Mouse (Mus musculus) liver, embryonic 11.5 days (tissue): Measurements from ENCODE around the gene Taf9b. TPM values are rescaled to one million over a fixed set of nuclear protein-coding genes. Genes with fewer than 3 reads are reported as not detected.
A peak's percentile ranks its signal among the peaks of the same experiment; 100 is the strongest.

Experiments
- ATAC-seq: fragments of 200-750 bp; cut with Nextera tagmentation; replicated peaks from 2 replicates; pipeline ENCODE4 v1.8.0; 2017; ENCODE audit warnings: moderate number of reproducible peaks, mild to moderate bottlenecking, moderate TSS enrichment, moderate library complexity; ENCODE audit not compliant: low FRiP score
- DNase-seq: peaks from one replicate; pipeline ENCODE4 v3.0.0-alpha.2; 2017; ENCODE audit warnings: low spot score
- H3K27ac ChIP-seq: fragments of 300-500 bp; sonication (generic); 2 replicates; pipeline ENCODE4 v1.5.1; 2014; ENCODE audit warnings: mild to moderate bottlenecking, low read depth, low read length, control low read depth
- H3K27me3 ChIP-seq: fragments of 300-500 bp; sonication (generic); replicated peaks from 2 replicates; pipeline ENCODE4 v1.6.1; 2014; ENCODE audit warnings: low read length, mixed read lengths; ENCODE audit not compliant: control insufficient read depth, insufficient read depth
- H3K36me3 ChIP-seq: fragments of 300-500 bp; sonication (generic); 2 replicates; pipeline ENCODE4 v1.6.1; 2014; ENCODE audit warnings: mild to moderate bottlenecking, low read length, moderate library complexity, mixed read lengths; ENCODE audit not compliant: control insufficient read depth, insufficient read depth
- H3K4me1 ChIP-seq: fragments of 300-500 bp; sonication (generic); replicated peaks from 2 replicates; pipeline ENCODE4 v1.6.1; 2014; ENCODE audit warnings: low read length, mixed read lengths; ENCODE audit not compliant: control insufficient read depth, insufficient read depth
- H3K4me2 ChIP-seq: fragments of 300-500 bp; sonication (generic); 2 replicates; pipeline ENCODE4 v1.6.1; 2014; ENCODE audit warnings: mild to moderate bottlenecking, control low read depth, moderate library complexity
- H3K4me3 ChIP-seq: fragments of 300-500 bp; sonication (generic); 2 replicates; pipeline ENCODE4 v1.5.1; 2014; ENCODE audit warnings: low read depth, low read length, control low read depth
- H3K9ac ChIP-seq: fragments of 300-500 bp; sonication (generic); 2 replicates; pipeline ENCODE4 v1.6.1; 2014; ENCODE audit warnings: low read depth, low read length, control low read depth
- H3K9me3 ChIP-seq: fragments of 300-500 bp; sonication (generic); 2 replicates; pipeline ENCODE4 v1.6.1; 2016; ENCODE audit warnings: low read length, inconsistent platforms, mixed read lengths; ENCODE audit not compliant: control insufficient read depth
- WGBS: fragments of 180-500 bp; shearing (Covaris S2); extraction: QIAGEN DNeasy Blood & Tissue Kit; methylation state at CpG from one replicate; pipeline ENCODE4 v1.1.7; 2014; 5-methylcytosine and 5-hydroxymethylcytosine counted together
- polyA plus RNA-seq: library from polyadenylated mRNA; unstranded; fragments of >200 nt; fragmentation: Nextera tagmentation; extraction: Ambion mirVana; gene quantifications from 2 replicates; pipeline ENCODE4 v1.2.1, GENCODE M21; 2014

Gene Taf9b
- polyA plus RNA-seq, 1 experiment from 2014 or later: 10.0 TPM

DNA sequence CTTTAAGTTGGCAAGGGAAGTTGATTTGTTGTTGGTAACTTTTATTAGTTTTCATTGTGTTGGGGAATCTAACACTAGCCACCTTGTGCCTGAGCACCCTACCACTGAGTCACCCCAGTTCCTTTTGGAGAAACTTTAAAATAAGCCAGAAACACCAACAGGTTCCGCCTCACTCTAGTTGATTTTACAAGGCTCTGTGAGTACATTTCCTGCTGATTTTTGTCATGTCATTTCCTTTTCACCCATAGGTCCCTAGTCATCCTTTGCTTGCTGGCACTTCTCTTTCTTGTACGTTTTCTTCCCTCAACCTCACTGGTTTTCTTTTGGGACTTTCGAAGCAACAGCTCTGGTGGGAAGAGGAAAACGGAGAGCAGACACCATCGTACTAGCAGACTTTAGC lies 31.6 kb downstream of the Taf9b start:
- Histone ChIP-seq H3K4me3 (peak overlapping the region; percentile 61), H3K27me3 (peaks cover 3% of the 10 kb centered on the region), H3K9ac (peak overlapping the region; percentile 76), H3K36me3 (peaks cover 4% of the 10 kb centered on the region; the same call in 1 of the 2 replicates), H3K4me2 (peak overlapping the region; percentile 68), H3K9me3 (no peaks in the 10 kb centered on the region), H3K27ac (peak overlapping the region; percentile 19; the same call in 1 of the 2 replicates), H3K4me1 (peaks cover 3% of the 10 kb centered on the region; the same call in 1 of the 2 replicates)
- DNase-seq: no peak
- WGBS: 42% methylated on average over 5 of the region's 5 CpGs
- no peak for ATAC-seq

DNA sequence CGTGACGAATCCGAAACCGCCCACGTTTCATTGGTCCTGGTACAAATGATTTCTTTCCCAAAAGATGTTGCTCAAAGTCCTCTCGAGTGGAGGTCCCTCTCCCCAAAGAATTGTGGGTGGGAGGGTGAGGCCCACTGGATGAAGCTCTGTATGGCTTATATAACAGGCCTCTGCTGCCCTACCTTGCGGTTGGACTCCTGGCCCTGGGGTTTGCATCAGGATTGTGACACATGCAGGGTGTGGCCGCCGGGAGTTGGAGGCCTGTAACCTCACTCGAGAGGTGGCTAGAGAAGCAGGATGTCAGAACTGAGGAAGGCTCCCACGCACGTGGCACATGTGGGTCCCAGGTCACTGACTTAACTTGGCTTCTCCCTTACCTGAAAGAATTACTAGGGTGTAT lies 33.2 kb downstream of the Taf9b start:
- H3K27me3 ChIP-seq: peaks cover 3% of the 10 kb centered on the region
- 18% methylated on average over 12 of the region's 12 CpGs for WGBS

DNA sequence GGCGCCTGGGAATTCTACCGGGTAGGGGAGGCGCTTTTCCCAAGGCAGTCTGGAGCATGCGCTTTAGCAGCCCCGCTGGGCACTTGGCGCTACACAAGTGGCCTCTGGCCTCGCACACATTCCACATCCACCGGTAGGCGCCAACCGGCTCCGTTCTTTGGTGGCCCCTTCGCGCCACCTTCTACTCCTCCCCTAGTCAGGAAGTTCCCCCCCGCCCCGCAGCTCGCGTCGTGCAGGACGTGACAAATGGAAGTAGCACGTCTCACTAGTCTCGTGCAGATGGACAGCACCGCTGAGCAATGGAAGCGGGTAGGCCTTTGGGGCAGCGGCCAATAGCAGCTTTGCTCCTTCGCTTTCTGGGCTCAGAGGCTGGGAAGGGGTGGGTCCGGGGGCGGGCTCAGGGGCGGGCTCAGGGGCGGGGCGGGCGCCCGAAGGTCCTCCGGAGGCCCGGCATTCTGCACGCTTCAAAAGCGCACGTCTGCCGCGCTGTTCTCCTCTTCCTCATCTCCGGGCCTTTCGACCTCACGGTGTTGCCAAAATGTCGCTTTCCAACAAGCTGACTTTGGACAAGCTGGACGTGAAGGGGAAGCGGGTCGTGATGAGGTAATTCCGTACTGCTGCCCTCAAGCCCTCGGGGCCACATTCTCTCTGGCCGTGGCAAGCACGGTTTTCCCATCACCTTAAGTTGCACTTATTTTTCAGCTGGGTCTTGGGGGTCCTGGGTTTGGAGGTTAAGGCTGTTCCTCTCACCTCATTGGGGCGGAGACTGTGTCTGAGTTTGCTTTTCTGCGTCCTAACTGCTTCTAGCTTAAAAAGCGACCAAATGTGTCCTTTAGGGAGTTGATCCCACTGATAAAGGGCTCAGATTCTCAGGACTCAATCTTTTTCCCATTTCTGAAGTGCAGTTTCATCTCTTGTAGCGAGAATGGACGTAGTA lies 34.0 kb downstream of the Taf9b start, which contains the start of gene Pgk1:
TSS of gene Pgk1 (plus strand) at position 388 of the 937 bp plus-strand sequence.
- DNase-seq (peak; percentile 91), ATAC-seq (peak; percentile 96)
- Histone ChIP-seq H3K36me3 (no peaks in the 10 kb centered on the region; the same call in 1 of the 2 replicates), H3K4me2 (peak within 1 kb of the TSS; percentile 68), H3K4me1 (peaks cover 3% of the 10 kb centered on the region; the same call in 1 of the 2 replicates), H3K4me3 (peak within 1 kb of the TSS; percentile 61), H3K9me3 (no peaks in the 10 kb centered on the region), H3K27me3 (peaks cover 3% of the 10 kb centered on the region), H3K9ac (peak within 1 kb of the TSS; percentile 76), H3K27ac (peak within 1 kb of the TSS; percentile 73)
- WGBS: 12% methylated on average over 54 of the region's 55 CpGs

More for the DNA sequence above, 33.2 kb downstream of the Taf9b start:
- ATAC-seq (peak; percentile 27; the same call in 1 of the 2 replicates), DNase-seq (peak; percentile 48)
- H3K36me3 ChIP-seq: peaks cover 2% of the 10 kb centered on the region; the same call in 1 of the 2 replicates
- H3K9ac ChIP-seq: peak overlapping the region; percentile 76
- H3K4me1 ChIP-seq: peaks cover 3% of the 10 kb centered on the region; the same call in 1 of the 2 replicates
- no peaks in the 10 kb centered on the region for H3K9me3 ChIP-seq
- H3K4me2 ChIP-seq: peak overlapping the region; percentile 68
- peak overlapping the region; percentile 61 for H3K4me3 ChIP-seq
- H3K27ac ChIP-seq: peak overlapping the region; percentile 73

DNA sequence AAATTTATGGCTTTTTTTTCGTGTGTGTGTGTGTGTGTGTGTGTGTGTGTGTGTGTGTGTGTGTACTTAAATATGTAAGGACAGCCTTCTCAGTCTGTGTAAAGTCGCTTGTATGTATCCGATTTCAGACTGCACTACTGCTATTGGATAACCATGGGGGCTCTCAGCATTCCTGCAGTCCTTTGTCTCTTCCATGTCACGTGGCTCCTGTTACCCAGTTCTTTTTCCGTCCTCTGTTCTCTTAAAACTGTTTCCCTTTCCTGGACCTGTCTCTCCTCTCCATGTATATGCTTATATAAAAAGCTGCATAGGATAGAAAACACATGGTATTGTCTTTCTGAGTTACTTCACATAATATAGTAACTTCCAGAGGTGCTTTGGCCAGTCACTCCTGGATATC lies 35.3 kb downstream of the Taf9b start:
- DNase-seq (no peak), ATAC-seq (no peak)
- Histone ChIP-seq H3K4me1 (peaks cover 3% of the 10 kb centered on the region; the same call in 1 of the 2 replicates), H3K9ac (no peak overlapping the region; the same call in 1 of the 2 replicates), H3K4me2 (peak overlapping the region; percentile 56), H3K4me3 (no peak overlapping the region), H3K9me3 (no peaks in the 10 kb centered on the region), H3K36me3 (no peaks in the 10 kb centered on the region; the same call in 1 of the 2 replicates), H3K27me3 (peaks cover 3% of the 10 kb centered on the region), H3K27ac (peak overlapping the region; percentile 58; the same call in 1 of the 2 replicates)
- 44% methylated on average over 5 of the region's 5 CpGs for WGBS

DNA sequence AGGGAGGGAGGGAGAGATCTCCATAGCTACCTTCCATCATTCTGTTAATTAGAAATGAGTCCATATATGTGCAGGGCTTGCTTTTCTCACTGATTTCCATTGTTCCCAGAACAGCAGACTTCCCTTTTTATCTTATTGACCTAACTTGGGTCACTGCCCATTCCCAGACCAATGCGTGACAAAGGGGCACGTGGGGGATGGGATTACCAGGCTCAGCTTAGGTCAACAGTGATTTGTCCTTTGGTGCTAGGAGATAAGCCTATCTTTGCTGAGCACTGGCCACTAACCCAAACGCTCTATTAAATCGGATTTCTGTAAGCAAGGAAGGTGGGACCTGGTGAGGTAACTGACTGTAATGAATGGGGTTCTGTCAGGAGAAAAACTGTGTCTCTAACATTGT lies 36.7 kb downstream of the Taf9b start:
- peaks cover 3% of the 10 kb centered on the region; the same call in 1 of the 2 replicates for H3K4me1 ChIP-seq
- H3K27me3 ChIP-seq: peaks cover 3% of the 10 kb centered on the region
- no peak overlapping the region for H3K4me2 ChIP-seq
- DNase-seq (no peak), ATAC-seq (no peak)
- no peak overlapping the region for H3K4me3 ChIP-seq
- H3K9me3 ChIP-seq: no peaks in the 10 kb centered on the region
- H3K27ac ChIP-seq: no peak overlapping the region
- no peak overlapping the region for H3K9ac ChIP-seq
- WGBS: 15% methylated on average over 4 of the region's 4 CpGs
- no peaks in the 10 kb centered on the region; the same call in 1 of the 2 replicates for H3K36me3 ChIP-seq

DNA sequence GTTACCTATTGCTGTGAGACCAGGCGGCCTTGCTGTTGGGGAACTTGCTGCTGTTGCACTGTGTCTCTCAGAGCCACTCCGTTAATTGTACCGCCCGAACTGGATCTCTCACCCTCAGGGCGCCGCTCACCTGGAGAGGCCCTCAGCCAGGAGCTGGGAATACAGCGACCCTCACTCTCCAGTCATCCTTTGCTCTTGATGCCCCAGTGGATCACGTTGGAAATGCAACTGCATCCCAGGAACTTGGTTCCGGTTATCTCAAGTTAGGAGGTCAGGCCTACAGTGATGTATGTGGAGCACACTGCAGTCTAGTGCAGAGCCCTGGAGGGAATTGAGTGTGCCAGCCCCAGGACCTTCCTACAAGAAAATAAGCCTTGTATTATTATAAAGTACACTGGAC lies 44.6 kb downstream of the Taf9b start:
- Histone ChIP-seq H3K27me3 (no peaks in the 10 kb centered on the region), H3K4me1 (no peaks in the 10 kb centered on the region), H3K4me3 (no peak overlapping the region), H3K27ac (no peak overlapping the region), H3K4me2 (no peak overlapping the region), H3K9ac (no peak overlapping the region), H3K36me3 (no peaks in the 10 kb centered on the region), H3K9me3 (no peaks in the 10 kb centered on the region)
- DNase-seq: no peak
- 60% methylated on average over 9 of the region's 9 CpGs for WGBS
- no peak for ATAC-seq

DNA sequence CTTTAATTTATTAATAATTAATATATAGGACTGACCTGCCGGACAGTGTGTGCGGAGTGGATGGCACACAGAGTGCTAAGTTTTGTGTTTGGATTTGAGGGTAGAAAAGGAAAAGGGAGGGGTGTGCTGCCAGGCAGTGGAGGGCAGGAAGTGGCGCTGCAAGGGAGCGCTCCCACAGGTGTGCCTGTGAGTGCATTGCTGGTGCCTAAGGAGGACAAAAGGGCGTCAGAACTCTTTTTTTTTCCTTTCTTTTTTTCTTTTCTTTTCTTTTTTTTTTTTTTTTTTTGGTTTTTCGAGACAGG lies 49.2 kb downstream of the Taf9b start:
- peak overlapping the region; percentile 31 for H3K4me3 ChIP-seq
- no peak overlapping the region for H3K27ac ChIP-seq
- no peaks in the 10 kb centered on the region for H3K27me3 ChIP-seq
- WGBS: 71% methylated on average over 5 of the region's 6 CpGs
- H3K9me3 ChIP-seq: no peaks in the 10 kb centered on the region
- H3K4me1 ChIP-seq: no peaks in the 10 kb centered on the region
- ATAC-seq (peak; percentile 39; the same call in 1 of the 2 replicates), DNase-seq (no peak)
- peak overlapping the region; percentile 57 for H3K4me2 ChIP-seq
- 0 out of 2 replicates have a peak overlapping the region, but pooled peaks have one; percentile 35 for H3K9ac ChIP-seq
- H3K36me3 ChIP-seq: no peaks in the 10 kb centered on the region

DNA sequence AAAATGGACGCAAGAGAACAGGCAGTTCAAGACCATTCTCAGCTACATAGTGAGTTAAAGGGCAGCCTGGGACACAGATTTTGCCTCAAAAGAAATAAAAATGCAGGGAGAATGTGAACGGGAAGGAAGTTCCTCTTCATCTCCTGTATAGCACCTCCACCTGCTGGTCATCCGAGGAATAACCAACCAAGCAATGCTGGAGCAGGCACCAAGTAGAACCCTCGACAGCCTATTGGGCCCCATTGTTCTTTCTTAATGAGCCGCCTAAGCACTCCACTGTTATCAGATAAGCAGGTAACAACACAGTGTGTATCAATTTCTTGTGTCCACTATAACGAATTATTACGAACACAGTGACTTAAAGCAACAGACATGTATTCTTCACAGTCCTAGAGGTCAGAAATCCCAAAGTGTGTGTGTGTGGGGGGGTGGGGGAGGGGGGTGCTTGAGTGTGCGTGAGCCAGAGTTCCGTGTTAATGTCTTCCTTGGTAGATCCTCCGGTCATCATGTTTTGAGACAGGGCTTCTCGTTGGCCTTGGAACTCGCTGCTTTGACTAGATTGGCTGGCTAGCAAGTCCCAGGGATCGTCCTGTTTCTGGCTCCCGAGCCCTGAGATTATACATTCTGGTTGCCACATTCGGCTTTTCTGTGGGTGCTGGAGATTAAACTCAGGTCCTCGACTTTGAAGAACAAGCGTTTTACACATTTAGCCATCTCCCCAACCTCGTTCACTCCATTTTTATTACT lies 49.7 kb downstream of the Taf9b start:
- peak overlapping the region; percentile 31 for H3K4me3 ChIP-seq
- 27% methylated on average over 18 of the region's 18 CpGs for WGBS
- no peak overlapping the region for H3K27ac ChIP-seq
- H3K9ac ChIP-seq: peak overlapping the region; percentile 35; the same call in 1 of the 2 replicates
- DNase-seq: peak; percentile 48
- peak overlapping the region; percentile 57 for H3K4me2 ChIP-seq
- peak; percentile 82 for ATAC-seq
- H3K4me1 ChIP-seq: no peaks in the 10 kb centered on the region
- no peaks in the 10 kb centered on the region for H3K36me3 ChIP-seq
- H3K27me3 ChIP-seq: no peaks in the 10 kb centered on the region
- no peaks in the 10 kb centered on the region for H3K9me3 ChIP-seq
